Mouse (Mus musculus): ENCODE results near the gene Prokr2. TPM values are rescaled to one million over a fixed set of nuclear protein-coding genes. Genes with fewer than 3 reads are reported as not detected.
"Not testable (repeated sequence)": the region's sequence is repeated elsewhere in the genome, so short reads cannot be mapped to it uniquely, and the experiment has no call there.

The Prokr2 gene
- polyA plus RNA-seq, 1 experiment from 2014 or later = not detected

DNA sequence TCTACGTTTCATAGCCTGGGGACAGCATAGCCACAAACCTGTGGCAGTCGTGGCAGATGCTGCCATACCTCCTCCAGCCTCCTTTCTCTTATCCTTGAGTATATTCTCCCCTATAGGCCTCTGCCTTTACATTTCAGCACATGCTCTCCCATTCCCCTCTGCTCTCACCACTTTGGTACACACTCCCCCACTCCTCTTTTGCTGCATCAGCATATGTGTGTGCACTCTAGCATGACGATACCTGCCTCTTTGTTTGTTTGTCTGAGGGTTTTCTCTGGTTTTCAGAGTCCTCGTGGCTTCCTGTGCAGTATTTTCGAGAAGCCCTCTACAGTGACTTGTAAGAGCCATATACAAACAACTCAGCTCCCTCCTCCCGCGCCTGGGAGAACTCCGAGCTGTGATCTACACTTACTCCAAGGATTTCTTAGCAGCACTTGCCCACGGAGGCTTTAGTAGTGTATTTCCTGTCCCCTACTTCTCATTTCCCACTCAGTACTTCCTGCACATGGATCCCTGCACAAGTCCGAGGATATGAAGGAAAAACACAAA lies 6.6 kb downstream of the Prokr2 start:
- 51% methylated on average over 10 of the region's 10 CpGs for WGBS (ENCODE audit: missing documents)
- no peaks in the 10 kb centered on the region for H3K36me3 ChIP-seq (ENCODE audit: inconsistent target)
- H3K4me3 ChIP-seq (ENCODE audit: inconsistent target) = no peak overlapping the region
- no peaks in the 10 kb centered on the region for H3K79me2 ChIP-seq (ENCODE audit: inconsistent target)
- no peak overlapping the region for H3K27ac ChIP-seq

DNA sequence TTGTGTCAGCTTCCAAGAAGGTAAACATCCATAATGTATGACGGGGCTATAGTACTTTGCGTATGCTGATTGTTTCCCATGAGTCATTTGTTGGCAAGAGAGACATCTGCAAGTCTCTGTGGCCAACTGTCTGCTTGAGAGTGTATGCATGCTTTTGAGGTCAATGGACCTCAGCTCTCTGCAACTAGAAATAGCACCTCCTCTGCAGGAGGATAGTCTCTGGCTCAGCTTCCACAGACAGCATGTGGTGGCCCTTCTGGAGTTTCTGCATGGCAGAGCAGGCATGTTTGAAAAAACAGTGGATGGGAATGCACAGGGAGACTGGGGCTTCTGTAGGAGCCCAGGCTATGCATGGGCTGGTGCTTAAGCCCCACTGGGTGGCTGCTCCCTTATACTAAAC lies 7.8 kb downstream of the Prokr2 start:
- no peak overlapping the region for H3K4me3 ChIP-seq (ENCODE audit: inconsistent target)
- WGBS (ENCODE audit: missing documents) = 89% methylated on average over 2 of the region's 2 CpGs
- H3K36me3 ChIP-seq (ENCODE audit: inconsistent target) = no peaks in the 10 kb centered on the region
- no peaks in the 10 kb centered on the region for H3K79me2 ChIP-seq (ENCODE audit: inconsistent target)
- H3K27ac ChIP-seq = no peak overlapping the region

DNA sequence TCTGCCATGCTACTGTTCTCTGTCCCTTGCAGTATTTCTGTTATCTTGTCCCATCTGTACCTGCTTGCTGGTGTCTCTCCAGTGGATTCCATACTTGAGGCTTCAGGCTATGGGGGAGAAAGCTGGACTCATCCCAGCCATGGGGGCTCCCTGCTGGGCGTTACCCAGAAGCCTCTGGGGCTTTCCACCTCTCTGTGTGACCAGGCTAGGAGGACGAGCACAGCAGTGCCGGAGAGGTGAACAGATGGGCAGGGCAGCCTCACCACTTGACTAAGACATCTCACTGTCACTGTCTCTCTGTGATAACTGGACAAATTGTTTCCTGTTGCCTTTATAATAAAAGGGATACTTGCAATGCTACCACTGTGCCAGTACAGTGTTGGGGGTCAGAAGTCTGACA lies 9.5 kb downstream of the Prokr2 start:
- Histone ChIP-seq H3K27ac (no peak overlapping the region), H3K4me3 (ENCODE audit: inconsistent target) (no peak overlapping the region), H3K79me2 (ENCODE audit: inconsistent target) (no peaks in the 10 kb centered on the region), H3K36me3 (ENCODE audit: inconsistent target) (no peaks in the 10 kb centered on the region)
- 92% methylated on average over 3 of the region's 3 CpGs for WGBS (ENCODE audit: missing documents)

DNA sequence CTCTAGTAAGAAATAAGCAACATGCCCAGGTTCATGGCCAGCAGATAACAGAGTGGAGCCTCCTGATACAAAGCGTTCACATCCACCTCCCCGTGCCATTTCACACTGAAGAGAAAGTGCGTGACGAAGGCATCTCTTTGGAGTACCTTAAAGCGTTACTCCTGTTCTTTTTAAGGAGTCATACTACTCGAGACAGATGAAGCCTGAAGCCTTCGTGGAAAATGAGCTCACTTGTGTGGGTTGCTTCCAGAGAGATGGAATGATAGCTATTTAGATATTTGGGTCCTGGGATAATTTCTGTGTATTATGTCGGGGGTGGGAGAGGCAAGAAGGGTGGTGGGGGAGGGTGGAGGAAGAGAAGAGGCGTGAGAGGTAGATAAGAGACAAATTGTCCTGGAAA lies 10.1 kb downstream of the Prokr2 start:
- H3K4me3 ChIP-seq (ENCODE audit: inconsistent target) = no peak overlapping the region
- no peak overlapping the region for H3K27ac ChIP-seq
- H3K79me2 ChIP-seq (ENCODE audit: inconsistent target) = no peaks in the 10 kb centered on the region
- 91% methylated on average over 9 of the region's 9 CpGs for WGBS (ENCODE audit: missing documents)
- no peaks in the 10 kb centered on the region for H3K36me3 ChIP-seq (ENCODE audit: inconsistent target)

DNA sequence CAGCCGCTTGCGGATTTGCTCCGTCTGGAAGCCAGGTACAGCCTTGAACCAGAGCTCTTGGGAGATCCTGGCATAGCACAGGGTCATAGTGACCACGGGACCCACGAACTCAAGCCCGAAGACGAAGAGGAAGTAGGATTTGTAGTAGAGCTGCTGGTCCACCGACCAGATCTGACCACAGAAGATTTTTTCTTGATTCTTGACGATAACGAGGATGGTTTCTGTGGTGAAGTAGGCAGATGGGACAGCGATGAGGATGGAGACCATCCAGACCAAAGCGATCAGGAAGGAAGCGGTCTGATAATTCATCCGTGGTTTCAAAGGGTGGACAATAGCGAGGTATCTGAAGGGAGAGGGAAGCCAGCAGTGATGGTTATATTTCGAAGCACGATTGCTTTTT lies 11.5 kb downstream of the Prokr2 start:
- WGBS (ENCODE audit: missing documents) = 38% methylated on average over 17 of the region's 17 CpGs

DNA sequence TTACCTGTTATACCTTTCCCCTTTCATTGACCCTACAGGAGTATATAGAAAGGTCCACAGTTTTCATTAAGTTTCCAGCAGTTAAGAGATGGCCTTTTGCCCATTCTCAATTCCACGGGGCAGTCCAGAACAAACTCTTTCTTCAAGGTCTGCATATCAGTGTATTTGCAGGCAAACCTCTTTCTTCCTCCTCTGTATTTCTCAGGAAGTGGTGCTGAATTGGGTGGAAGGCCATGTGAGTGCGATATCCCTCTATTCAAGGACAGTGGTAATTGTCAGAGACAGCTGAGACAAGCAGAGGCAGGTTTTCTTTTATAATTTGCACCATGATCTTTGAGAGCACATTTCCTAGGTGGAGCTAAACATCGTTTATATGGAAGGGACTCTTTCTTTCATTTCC lies 16.8 kb downstream of the Prokr2 start:
- Histone ChIP-seq H3K79me2 (ENCODE audit: inconsistent target) (no peaks in the 10 kb centered on the region), H3K27ac (no peak overlapping the region), H3K36me3 (ENCODE audit: inconsistent target) (no peaks in the 10 kb centered on the region), H3K4me3 (ENCODE audit: inconsistent target) (no peak overlapping the region)
- 10% methylated on average over 3 of the region's 3 CpGs for WGBS (ENCODE audit: missing documents)

More for the DNA sequence above, 11.5 kb downstream of the Prokr2 start:
- H3K27ac ChIP-seq = no peak overlapping the region
- H3K79me2 ChIP-seq (ENCODE audit: inconsistent target) = no peaks in the 10 kb centered on the region
- no peak overlapping the region for H3K4me3 ChIP-seq (ENCODE audit: inconsistent target)
- no peaks in the 10 kb centered on the region for H3K36me3 ChIP-seq (ENCODE audit: inconsistent target)

DNA sequence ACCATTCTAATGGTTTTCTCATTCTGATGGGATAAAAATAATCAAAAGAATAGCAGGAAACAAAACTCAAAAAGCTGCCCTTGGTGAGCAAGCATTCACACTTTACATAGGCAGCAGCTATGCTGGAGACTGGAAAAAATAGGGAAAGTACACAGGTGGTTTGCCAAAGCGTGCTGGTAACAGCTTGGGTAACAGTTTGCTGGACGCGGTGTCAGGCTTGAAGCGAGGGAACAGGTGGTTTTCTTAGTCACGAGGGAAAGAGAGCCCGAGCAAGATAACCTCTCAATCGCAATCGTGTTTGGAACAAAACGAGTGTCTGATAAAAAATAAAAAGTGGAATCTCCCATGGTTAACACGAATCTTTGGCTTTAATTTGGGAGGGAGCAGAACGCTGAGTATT lies 41.4 kb downstream of the Prokr2 start:
- no peak overlapping the region for H3K27ac ChIP-seq
- 91% methylated on average over 11 of the region's 11 CpGs for WGBS (ENCODE audit: missing documents)
- no peaks in the 10 kb centered on the region for H3K36me3 ChIP-seq (ENCODE audit: inconsistent target)
- no peak overlapping the region for H3K4me3 ChIP-seq (ENCODE audit: inconsistent target)
- no peaks in the 10 kb centered on the region for H3K79me2 ChIP-seq (ENCODE audit: inconsistent target)

DNA sequence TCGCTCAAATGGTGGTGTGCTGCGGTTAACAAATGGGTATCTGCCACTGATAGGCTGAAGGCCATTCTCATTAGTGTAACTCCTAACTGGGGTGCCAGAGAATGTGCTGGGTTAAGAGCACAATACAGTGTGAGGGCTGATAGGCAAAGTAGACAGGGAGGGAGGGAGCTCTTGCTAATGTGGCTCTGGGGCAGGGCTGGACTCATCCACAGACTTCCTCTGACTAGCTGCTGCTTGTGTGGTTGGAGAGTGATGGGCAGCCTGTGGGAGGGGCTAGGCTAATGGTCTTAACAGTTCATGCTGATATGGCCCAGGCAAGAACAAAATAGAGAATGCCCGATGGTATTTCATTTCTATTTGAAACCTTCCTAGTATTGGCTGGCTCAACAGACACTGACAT lies 44.0 kb downstream of the Prokr2 start:
- 94% methylated on average over 3 of the region's 3 CpGs for WGBS (ENCODE audit: missing documents)

DNA sequence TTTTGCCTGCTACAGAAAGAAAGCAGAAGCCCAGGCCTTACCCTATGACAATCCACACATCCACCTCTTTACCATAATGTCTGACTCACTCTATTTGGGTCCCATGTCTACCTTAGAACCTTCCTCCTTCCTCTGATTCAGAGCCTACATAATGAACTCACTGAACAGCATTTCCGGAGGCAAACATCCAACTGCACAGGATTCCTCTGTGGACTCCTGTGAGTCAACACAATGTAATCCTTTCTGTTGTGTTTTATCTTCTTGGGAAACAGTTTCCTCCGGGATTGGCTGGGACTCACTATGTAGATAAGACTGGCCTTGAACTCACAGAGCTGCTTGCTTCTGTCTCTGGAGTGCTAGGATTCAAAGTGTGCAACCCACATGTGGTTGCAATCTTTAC lies 44.9 kb downstream of the Prokr2 start:
- H3K36me3 ChIP-seq (ENCODE audit: inconsistent target) = no peaks in the 10 kb centered on the region
- H3K79me2 ChIP-seq (ENCODE audit: inconsistent target) = no peaks in the 10 kb centered on the region
- H3K4me3 ChIP-seq (ENCODE audit: inconsistent target) = no peak overlapping the region
- H3K27ac ChIP-seq = no peak overlapping the region
- whole genome bisulfite sequencing (ENCODE audit: missing documents) = 80% methylated on average over 2 of the region's 2 CpGs

More for the DNA sequence above, 44.0 kb downstream of the Prokr2 start:
- no peaks in the 10 kb centered on the region for H3K79me2 ChIP-seq (ENCODE audit: inconsistent target)
- no peak overlapping the region for H3K27ac ChIP-seq
- H3K4me3 ChIP-seq (ENCODE audit: inconsistent target) = no peak overlapping the region
- no peaks in the 10 kb centered on the region for H3K36me3 ChIP-seq (ENCODE audit: inconsistent target)

DNA sequence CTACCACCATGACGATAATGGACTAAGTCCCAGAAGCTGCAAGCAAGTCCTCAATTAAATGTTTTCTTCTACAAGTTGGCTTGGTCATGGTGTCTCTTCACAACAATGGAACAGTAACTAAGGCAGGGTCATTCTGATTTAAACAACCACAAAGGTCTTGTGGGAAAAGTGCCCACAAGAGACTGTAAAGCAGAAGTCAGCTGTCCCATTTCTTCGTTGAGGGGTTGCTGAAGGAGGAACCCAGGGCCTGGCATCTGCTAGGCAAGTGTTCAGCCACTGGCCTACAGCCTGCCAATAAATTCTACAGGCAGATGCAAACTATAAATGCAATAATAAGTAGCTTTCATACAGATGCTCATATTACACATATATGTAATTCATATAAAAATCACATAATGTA lies 48.0 kb downstream of the Prokr2 start:
- no peak overlapping the region for H3K27ac ChIP-seq
- no peaks in the 10 kb centered on the region for H3K79me2 ChIP-seq (ENCODE audit: inconsistent target)
- H3K36me3 ChIP-seq (ENCODE audit: inconsistent target) = no peaks in the 10 kb centered on the region
- H3K4me3 ChIP-seq (ENCODE audit: inconsistent target) = no peak overlapping the region
- 22% methylated on average over 2 of the region's 2 CpGs for WGBS (ENCODE audit: missing documents)

DNA sequence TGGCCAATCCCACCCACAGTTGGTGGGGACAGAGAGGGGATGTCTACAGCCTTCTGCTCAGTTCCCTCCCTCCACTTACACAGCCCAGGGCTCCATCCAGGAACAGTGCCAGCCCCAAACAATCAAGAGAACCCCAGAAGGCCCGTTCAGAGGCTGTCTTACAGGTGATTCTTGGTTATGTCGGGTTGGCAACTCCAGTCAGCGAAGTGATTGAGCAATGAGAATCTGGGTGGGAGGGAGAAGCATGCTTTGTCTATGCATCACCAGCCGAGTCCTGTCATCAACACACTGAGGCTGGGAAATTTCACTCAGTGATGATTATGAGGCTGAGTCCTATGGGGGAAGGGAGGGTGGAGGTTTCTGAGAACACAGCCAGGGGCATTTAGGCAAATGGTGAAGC lies 61.7 kb downstream of the Prokr2 start:
- WGBS (ENCODE audit: missing documents) = 66% methylated on average over 4 of the region's 4 CpGs

DNA sequence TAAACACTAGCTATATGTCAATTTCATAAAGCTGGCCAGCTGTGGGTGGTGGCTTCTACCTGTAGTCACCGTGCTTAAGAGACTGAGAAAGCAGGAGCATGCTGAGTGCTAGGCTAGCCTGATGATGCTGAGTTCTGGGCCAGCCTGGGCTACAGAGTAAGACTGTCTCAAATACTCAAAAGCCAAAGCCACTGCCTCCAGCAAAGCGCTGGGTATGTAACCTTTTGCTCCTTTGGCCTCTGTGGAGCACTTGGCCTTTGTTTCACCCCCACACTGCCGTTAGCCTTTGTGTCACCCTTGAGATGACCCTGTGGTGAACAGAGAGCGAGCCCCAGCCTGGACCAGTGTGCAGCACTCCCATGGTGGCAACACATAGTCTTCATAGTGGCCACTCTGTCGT lies 64.7 kb downstream of the Prokr2 start:
- Histone ChIP-seq H3K79me2 (ENCODE audit: inconsistent target) (no peaks in the 10 kb centered on the region), H3K4me3 (ENCODE audit: inconsistent target) (no peak overlapping the region), H3K36me3 (ENCODE audit: inconsistent target) (no peaks in the 10 kb centered on the region), H3K27ac (no peak overlapping the region)
- WGBS (ENCODE audit: missing documents) = 89% methylated on average over 5 of the region's 5 CpGs

More for the DNA sequence above, 61.7 kb downstream of the Prokr2 start:
- Histone ChIP-seq H3K79me2 (ENCODE audit: inconsistent target) (no peaks in the 10 kb centered on the region), H3K27ac (no peak overlapping the region), H3K4me3 (ENCODE audit: inconsistent target) (no peak overlapping the region), H3K36me3 (ENCODE audit: inconsistent target) (no peaks in the 10 kb centered on the region)

DNA sequence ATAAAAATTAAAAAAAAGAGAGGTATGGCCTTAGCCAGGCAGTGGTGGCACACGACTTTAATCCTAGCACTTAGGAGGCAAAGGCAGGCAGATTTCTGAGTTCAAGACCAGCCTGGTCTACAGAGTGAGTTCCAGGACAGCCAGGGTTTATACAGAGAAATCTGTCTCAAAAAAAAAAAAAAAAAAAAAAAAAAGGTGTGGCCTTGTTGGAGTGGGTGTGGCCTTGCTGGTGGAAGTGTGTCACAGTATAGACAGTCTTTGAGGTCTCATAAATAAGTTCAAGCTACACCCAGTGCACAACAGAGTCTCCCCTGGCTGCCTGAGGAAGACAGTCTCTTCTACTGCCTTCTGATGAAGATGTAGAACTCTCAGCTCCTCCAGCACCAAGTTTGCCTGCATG lies 68.1 kb downstream of the Prokr2 start:
- no peaks in the 10 kb centered on the region for H3K36me3 ChIP-seq (ENCODE audit: inconsistent target)
- no peak overlapping the region for H3K27ac ChIP-seq
- H3K79me2 ChIP-seq (ENCODE audit: inconsistent target) = no peaks in the 10 kb centered on the region
- no peak overlapping the region for H3K4me3 ChIP-seq (ENCODE audit: inconsistent target)
- 100% methylated on average over 1 of the region's 1 CpGs for WGBS (ENCODE audit: missing documents)

DNA sequence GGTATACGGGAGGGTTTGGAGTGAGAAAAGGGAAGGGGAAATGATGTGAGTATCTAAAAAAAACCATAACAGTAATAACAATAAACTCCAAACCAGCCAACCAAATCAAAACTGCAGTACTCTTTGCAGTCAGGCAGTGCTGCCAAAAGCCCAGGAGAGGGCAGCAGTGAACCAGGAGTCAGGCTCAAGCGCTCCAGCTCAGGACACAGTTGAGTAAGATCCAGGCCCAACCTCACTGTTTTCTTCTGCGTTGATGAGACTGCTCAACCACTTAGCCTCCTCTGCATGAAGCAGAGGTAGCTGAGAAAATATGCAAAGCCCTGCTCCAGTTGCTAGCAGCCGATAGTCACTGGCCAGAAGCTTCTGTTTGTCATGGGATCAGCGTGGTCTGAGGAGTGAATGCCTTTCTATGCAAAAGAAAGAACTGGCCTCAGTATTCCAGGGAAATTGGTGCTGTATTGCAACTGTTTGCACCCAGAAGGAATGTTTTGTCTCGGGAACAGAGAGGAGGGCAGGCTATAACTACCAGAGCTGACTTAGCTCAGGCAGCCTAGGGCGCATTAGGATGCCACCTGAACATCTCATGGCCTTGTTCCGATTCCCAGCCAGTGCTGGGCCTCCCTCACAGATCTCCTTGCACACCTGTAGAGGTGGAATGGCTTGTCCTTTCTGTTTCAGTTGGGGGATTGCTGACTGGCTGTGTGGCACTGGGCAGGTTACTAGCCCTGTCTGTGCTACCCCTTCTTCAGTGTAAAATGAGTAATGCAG lies 69.0 kb downstream of the Prokr2 start:
- no peak overlapping the region for H3K27ac ChIP-seq
- H3K79me2 ChIP-seq (ENCODE audit: inconsistent target) = no peaks in the 10 kb centered on the region
- 53% methylated on average over 7 of the region's 8 CpGs for WGBS (ENCODE audit: missing documents)
- H3K36me3 ChIP-seq (ENCODE audit: inconsistent target) = peaks cover 6% of the 10 kb centered on the region; the same call in 1 of the 2 replicates
- H3K4me3 ChIP-seq (ENCODE audit: inconsistent target) = no peak overlapping the region

DNA sequence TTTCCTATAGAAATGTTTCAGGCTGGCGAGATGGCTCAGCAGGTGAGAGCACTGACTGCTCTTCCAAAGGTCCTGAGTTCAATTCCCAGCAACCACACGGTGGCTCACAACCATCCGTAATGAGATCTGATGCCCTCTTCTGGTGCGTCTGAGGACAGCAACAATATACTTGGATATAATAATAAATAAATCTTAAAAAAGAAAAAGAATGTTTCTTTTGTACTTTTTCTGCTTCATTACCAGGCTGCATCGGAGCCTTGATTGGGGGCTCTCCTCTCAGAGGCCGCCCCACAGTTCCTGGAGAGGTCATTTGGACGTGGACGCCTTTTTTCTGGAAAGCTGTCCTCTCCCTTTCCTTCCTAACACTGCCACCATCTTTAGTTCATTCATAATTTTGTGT lies 71.2 kb downstream of the Prokr2 start:
- not testable (repeated sequence) for H3K4me3 ChIP-seq (ENCODE audit: inconsistent target); H3K79me2 ChIP-seq (ENCODE audit: inconsistent target); H3K27ac ChIP-seq
- WGBS (ENCODE audit: missing documents) = 85% methylated on average over 8 of the region's 8 CpGs
- peaks cover 16% of the 10 kb centered on the region; the same call in 1 of the 2 replicates for H3K36me3 ChIP-seq (ENCODE audit: inconsistent target)
